Mouse (Mus musculus) ES-E14 (cell line): Measurements from ENCODE around the gene Aig1.

ENCODE experiments used
- HCFC1 ChIP-seq: IDR thresholded peaks from 2 replicates; pipeline ENCODE4 v1.6.1; 2012; ENCODE audit warnings: low read length, inconsistent platforms, borderline replicate concordance; ENCODE audit not compliant: insufficient read depth
- ZC3H11A ChIP-seq: IDR thresholded peaks from 2 replicates; pipeline ENCODE4 v1.6.1; 2012; ENCODE audit warnings: low read depth, mild to moderate bottlenecking, inconsistent platforms, low read length, borderline replicate concordance
- ZNF384 ChIP-seq: IDR thresholded peaks from 2 replicates; pipeline ENCODE4 v1.6.1; 2012; ENCODE audit warnings: low read depth, low read length, inconsistent platforms

GRCm38 (mm10) chr10:13687182-13687810, 181.5 kb downstream of the Aig1 start:
- TF ChIP-seq HCFC1 (no peak), ZC3H11A (no peak), ZNF384 (no peak)
